Mouse (Mus musculus) forebrain, embryonic 14.5 days (tissue): ENCODE results near the gene Plcg2. TPM values are rescaled to one million over a fixed set of nuclear protein-coding genes. Genes with fewer than 3 reads are reported as not detected.

Source experiments
- ATAC-seq: fragments of 200-750 bp; cut with Nextera tagmentation; 2 replicates; pipeline ENCODE4 v1.8.0; 2017; ENCODE audit warnings: mild to moderate bottlenecking, moderate library complexity
- DNase-seq: peaks from one replicate; pipeline ENCODE4 v3.0.0-alpha.2; 2015; ENCODE audit warnings: low spot score
- H3K27ac ChIP-seq: fragments of 300-500 bp; sonication (generic); 2 replicates; pipeline ENCODE4 v1.5.1; 2014; ENCODE audit warnings: low read depth, mild to moderate bottlenecking, control low read depth, low read length, moderate library complexity
- H3K27me3 ChIP-seq: fragments of 300-500 bp; sonication (generic); replicated peaks from 2 replicates; pipeline ENCODE4 v1.6.1; 2014; ENCODE audit warnings: low read length, control low read depth, mixed read lengths; ENCODE audit not compliant: control insufficient read depth, insufficient read depth
- H3K36me3 ChIP-seq: fragments of 300-500 bp; sonication (generic); 2 replicates; pipeline ENCODE4 v1.6.1; 2014; ENCODE audit warnings: low read length, control low read depth; ENCODE audit not compliant: control insufficient read depth, insufficient read depth
- H3K4me1 ChIP-seq: fragments of 300-500 bp; sonication (generic); 2 replicates; pipeline ENCODE4 v1.6.1; 2014; ENCODE audit warnings: antibody characterized with exemption, low read length, control low read depth; ENCODE audit not compliant: control insufficient read depth, insufficient read depth
- H3K4me2 ChIP-seq: fragments of 300-500 bp; sonication (generic); 2 replicates; pipeline ENCODE4 v1.6.1; 2014; ENCODE audit warnings: mild to moderate bottlenecking, control low read depth, low read length
- H3K4me3 ChIP-seq: fragments of 300-500 bp; sonication (generic); 2 replicates; pipeline ENCODE4 v1.5.1; 2014; ENCODE audit warnings: low read depth, low read length, control low read depth
- H3K9ac ChIP-seq: fragments of 300-500 bp; sonication (generic); 2 replicates; pipeline ENCODE4 v1.6.1; 2014; ENCODE audit warnings: mild to moderate bottlenecking, low read length, control low read depth, moderate library complexity
- H3K9me3 ChIP-seq: fragments of 300-500 bp; sonication (generic); replicated peaks from 2 replicates; pipeline ENCODE4 v1.6.1; 2016; ENCODE audit warnings: low read length, control low read depth, mixed read lengths; ENCODE audit not compliant: control insufficient read depth
- WGBS: fragments of 180-500 bp; shearing (Covaris S2); extraction: QIAGEN DNeasy Blood & Tissue Kit; methylation state at CpG from one replicate; pipeline ENCODE4 v1.1.7; 2014; 5-methylcytosine and 5-hydroxymethylcytosine counted together
- polyA plus RNA-seq: library from polyadenylated mRNA; unstranded; fragments of >200 nt; fragmentation: Nextera tagmentation; extraction: Ambion mirVana; gene quantifications from 2 replicates; pipeline ENCODE4 v1.2.1, GENCODE M21; 2014

Plcg2 gene
- polyA plus RNA-seq: 0.45 and 0.58 TPM in 2 replicates

DNA sequence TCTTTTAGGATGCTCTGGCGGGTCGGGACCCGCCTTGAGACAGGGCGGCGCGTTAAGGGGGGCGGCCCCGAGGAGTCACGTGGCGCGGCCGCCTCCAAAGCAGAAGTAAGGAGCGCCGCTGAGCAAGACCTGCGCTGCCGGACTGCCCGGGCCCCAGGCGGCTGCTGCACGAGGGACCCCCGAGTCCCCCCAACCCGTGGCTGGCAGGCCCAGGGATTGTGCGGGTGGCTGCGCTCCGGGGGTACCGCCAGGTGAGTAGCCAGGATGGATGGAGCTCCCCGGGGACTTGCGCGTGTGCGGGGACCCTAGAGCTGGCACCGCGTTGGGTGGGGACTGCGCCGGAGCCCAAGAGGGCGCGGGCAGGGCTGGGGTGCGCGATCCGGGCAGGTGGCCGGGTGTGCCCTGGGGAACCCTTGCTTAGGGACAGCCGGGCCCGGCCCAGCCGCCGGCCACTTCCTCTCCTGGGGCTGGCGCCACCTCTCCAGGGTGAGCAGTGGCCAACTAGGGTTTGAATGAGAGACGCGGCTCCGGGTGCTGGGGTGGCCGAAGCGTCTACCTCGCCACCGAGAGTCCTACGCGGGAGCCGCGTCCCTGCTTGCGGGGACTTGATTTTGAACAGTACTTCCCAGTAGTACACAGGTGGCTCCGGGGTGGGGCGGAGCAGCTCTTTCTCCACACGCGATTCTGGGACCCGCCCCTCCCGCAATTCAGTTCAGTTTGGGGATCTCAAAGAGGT is at the start of gene Plcg2:
TSS of gene Plcg2 (plus strand) at position 113 of the 736 bp plus-strand sequence.
- DNase-seq: peak; percentile 37
- peak; percentile 48; the same call in 1 of the 2 replicates for ATAC-seq
- H3K9ac ChIP-seq: peak within 1 kb of the TSS; percentile 59
- peak within 1 kb of the TSS; percentile 50 for H3K4me3 ChIP-seq
- H3K4me2 ChIP-seq: peak within 1 kb of the TSS; percentile 100
- 0 out of 2 replicates have a peak, but pooled peaks cover 3% of the 10 kb centered on the region for H3K4me1 ChIP-seq
- H3K27me3 ChIP-seq: peaks cover 14% of the 10 kb centered on the region
- no peaks in the 10 kb centered on the region for H3K36me3 ChIP-seq
- under 1% methylated on average over 56 of the region's 62 CpGs for WGBS
- no peaks in the 10 kb centered on the region for H3K9me3 ChIP-seq
- no peak within 1 kb of the TSS for H3K27ac ChIP-seq

DNA sequence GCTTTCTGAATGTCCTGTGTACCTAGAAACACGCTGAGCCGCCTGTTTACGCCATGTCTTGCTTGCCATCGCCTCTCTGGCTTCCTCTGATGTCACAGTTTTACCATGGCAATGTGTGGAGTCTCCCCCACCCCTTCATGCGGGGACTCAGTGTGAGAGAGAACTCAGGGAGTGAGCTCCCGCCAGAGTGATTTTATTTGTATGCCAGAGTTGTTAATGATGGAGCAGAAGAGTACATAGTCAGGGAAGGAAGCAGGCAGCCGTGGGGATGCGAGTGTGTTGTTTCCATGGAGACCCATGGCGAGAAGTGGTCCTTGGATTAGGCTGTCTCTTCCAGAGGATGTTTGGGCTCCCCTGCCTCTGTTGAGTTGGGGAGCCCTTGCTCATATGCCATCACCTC is 47.0 kb upstream of the Plcg2 start:
- H3K4me1 ChIP-seq: peaks cover 2% of the 10 kb centered on the region; the same call in 1 of the 2 replicates
- no peak overlapping the region for H3K4me2 ChIP-seq
- H3K36me3 ChIP-seq: peaks cover 83% of the 10 kb centered on the region
- no peaks in the 10 kb centered on the region for H3K27me3 ChIP-seq
- DNase-seq (peak; percentile 68), ATAC-seq (no peak; the same call in 1 of the 2 replicates)
- no peak overlapping the region for H3K4me3 ChIP-seq
- H3K9me3 ChIP-seq: no peaks in the 10 kb centered on the region
- 67% methylated on average over 9 of the region's 9 CpGs for WGBS
- no peak overlapping the region for H3K9ac ChIP-seq
- peak overlapping the region; percentile 36; the same call in 1 of the 2 replicates for H3K27ac ChIP-seq

DNA sequence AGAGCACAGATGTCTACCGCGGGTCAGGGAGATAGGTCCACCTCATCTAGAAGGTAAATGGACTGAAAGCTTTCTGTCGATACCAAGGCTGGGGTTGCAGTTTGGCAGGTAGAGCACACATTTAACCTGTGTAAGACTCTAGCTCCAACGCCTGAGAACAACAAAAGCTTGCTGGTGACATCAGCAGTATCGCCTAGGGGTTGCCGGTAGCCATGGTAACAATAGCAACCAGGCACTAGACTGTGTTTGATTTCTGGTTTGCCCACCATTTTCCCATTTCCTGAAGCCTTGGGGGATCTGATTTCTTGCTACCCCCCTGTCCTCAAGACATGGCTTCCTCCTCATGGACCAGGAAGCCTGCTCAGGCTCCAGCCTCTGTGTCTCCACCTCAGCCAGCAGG is 44.1 kb upstream of the Plcg2 start:
- Histone ChIP-seq H3K9ac (no peak overlapping the region), H3K4me2 (no peak overlapping the region), H3K9me3 (no peaks in the 10 kb centered on the region), H3K27ac (peak overlapping the region; percentile 55; the same call in 1 of the 2 replicates), H3K4me1 (no peaks in the 10 kb centered on the region), H3K36me3 (peaks cover 87% of the 10 kb centered on the region), H3K27me3 (no peaks in the 10 kb centered on the region), H3K4me3 (no peak overlapping the region)
- ATAC-seq: no peak
- peak; percentile 47 for DNase-seq
- WGBS: 69% methylated on average over 6 of the region's 6 CpGs

DNA sequence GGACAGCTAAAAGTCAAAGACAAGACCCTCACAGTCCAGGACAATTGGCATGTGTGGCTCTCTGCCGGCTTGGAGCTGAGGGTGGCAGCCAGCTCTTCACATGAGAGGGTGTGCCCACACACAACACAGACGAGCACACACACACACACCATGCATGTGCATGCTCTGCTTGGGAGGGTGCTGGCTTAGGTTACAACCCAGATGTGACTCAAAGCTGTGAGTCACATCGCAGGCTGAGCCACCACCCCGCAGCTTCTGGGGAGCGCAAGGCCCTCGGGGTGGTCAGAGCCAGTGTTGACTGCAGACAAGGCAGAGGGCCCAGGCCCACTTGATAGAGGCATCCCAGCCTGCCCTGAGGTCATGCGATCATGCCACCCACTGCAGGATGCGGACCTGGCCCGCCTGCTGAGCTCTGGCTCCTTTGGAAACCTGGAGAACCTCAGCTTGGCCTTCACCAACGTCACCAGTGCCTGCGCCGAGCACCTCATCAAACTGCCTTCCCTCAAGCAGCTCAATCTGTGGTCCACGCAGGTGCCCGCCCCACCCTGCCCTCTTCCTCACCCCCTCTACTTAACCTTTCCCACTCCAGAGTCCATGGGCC is 43.5 kb upstream of the Plcg2 start:
- H3K27me3 ChIP-seq: no peaks in the 10 kb centered on the region
- no peaks in the 10 kb centered on the region for H3K4me1 ChIP-seq
- ATAC-seq: no peak
- H3K36me3 ChIP-seq: peaks cover 84% of the 10 kb centered on the region
- H3K4me3 ChIP-seq: no peak overlapping the region
- no peak overlapping the region for H3K27ac ChIP-seq
- WGBS: 91% methylated on average over 14 of the region's 14 CpGs
- DNase-seq: no peak
- no peak overlapping the region for H3K4me2 ChIP-seq
- H3K9me3 ChIP-seq: no peaks in the 10 kb centered on the region
- no peak overlapping the region for H3K9ac ChIP-seq

DNA sequence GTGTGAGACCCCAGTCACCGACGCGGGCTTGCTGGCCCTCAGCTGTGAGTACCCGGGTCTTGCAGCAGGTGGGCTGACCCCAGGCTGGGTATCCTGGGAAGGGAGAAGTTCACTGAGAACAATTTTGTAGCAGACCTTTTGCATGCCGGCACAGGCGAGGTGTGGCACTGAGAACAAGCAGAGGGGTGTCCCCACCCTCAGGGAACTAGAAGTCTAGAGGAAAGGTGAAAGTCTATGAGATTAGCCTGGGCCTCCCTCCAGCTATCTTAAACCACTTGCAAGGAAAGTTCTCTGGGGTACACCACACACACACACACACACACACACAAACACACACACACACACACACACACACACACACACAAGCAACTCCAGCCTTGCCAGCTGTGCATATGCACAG is 42.4 kb upstream of the Plcg2 start:
- WGBS: 83% methylated on average over 6 of the region's 6 CpGs
- ATAC-seq: no peak
- H3K4me3 ChIP-seq: no peak overlapping the region
- no peak overlapping the region for H3K9ac ChIP-seq
- H3K4me2 ChIP-seq: no peak overlapping the region
- no peaks in the 10 kb centered on the region for H3K27me3 ChIP-seq
- no peaks in the 10 kb centered on the region for H3K9me3 ChIP-seq
- H3K27ac ChIP-seq: no peak overlapping the region
- H3K4me1 ChIP-seq: no peaks in the 10 kb centered on the region
- DNase-seq: no peak
- peaks cover 77% of the 10 kb centered on the region for H3K36me3 ChIP-seq

DNA sequence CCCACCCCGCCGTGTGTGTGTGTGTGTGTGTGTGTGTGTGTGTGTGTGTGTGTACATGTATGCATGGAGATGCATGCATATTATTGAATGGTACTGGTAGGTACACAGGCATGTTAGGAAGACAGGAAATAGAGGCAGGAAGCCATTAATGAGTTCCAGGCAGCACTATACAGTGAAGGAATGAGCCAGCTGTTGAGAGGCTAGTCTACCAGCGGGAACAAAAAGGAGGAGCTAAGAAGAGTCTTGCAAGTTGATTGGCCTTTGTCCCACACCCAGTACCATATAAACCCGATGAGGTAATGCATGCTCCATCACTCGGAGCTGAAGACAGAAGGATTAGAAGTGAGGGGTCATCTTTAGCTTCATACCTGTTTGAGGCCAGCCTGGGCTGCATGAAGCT is 39.7 kb upstream of the Plcg2 start:
- DNase-seq: no peak
- H3K36me3 ChIP-seq: peaks cover 63% of the 10 kb centered on the region
- H3K27ac ChIP-seq: no peak overlapping the region
- H3K4me1 ChIP-seq: no peaks in the 10 kb centered on the region
- 82% methylated on average over 5 of the region's 5 CpGs for WGBS
- no peak overlapping the region for H3K4me3 ChIP-seq
- no peaks in the 10 kb centered on the region for H3K27me3 ChIP-seq
- H3K9ac ChIP-seq: no peak overlapping the region
- H3K4me2 ChIP-seq: no peak overlapping the region
- no peak for ATAC-seq
- H3K9me3 ChIP-seq: no peaks in the 10 kb centered on the region

DNA sequence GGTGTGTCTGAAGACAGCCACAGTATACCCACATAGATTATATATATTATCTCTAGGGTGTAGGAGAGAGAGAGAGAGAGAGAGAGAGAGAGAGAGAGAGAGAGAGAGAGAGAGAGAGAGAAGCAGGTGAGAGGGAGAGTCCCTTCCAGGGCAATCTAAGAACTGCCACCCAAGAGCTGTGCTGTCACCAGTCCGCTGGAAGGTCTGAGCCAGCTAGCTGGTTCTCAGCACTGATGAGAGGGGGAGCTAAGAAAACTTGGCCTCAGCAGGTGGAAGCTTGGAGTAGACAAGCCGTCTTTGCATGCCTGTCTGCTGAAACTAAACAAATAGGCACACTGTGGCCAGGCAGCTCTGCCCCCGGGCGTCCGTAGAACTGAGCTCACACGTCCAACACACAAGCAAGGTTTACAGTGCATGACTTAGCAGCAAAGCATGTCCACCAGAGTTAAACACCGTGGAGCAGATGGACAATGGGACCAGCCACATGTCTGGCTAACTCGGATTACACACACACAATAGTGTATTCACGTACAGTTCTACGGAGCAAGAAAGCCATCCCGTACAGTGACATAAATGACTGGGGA is 35.3 kb upstream of the Plcg2 start:
- Histone ChIP-seq H3K4me2 (no peak overlapping the region), H3K27me3 (no peaks in the 10 kb centered on the region), H3K36me3 (peaks cover 20% of the 10 kb centered on the region), H3K4me1 (no peaks in the 10 kb centered on the region), H3K4me3 (no peak overlapping the region), H3K27ac (peak overlapping the region; percentile 39; the same call in 1 of the 2 replicates), H3K9me3 (no peaks in the 10 kb centered on the region), H3K9ac (no peak overlapping the region)
- ATAC-seq: peak; percentile 50
- DNase-seq: peak; percentile 29
- 54% methylated on average over 11 of the region's 11 CpGs for WGBS

DNA sequence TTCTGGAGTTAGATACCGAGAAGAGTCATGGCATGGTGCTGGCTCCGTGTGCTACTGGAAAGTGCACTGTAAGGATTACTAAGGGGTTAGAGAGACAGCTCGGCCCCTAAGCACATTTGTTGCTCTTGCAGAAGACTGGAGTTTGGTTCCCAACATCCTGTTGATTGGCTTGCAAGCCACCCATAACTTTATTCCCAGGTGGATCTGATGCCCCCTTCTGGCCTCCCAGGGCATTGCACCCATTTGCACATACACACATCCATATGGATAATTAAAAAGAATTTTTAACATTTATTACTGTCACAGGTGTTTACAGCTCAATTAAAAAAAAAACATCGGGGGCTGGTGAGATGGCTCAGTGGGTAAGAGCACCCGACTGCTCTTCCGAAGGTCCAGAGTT is 33.6 kb upstream of the Plcg2 start:
- ATAC-seq: no peak
- H3K4me3 ChIP-seq: no peak overlapping the region
- DNase-seq: no peak

More for the DNA sequence above, 33.6 kb upstream of the Plcg2 start:
- WGBS: 97% methylated on average over 6 of the region's 6 CpGs
- no peak overlapping the region for H3K9ac ChIP-seq
- H3K4me1 ChIP-seq: no peaks in the 10 kb centered on the region
- no peaks in the 10 kb centered on the region for H3K27me3 ChIP-seq
- H3K9me3 ChIP-seq: no peaks in the 10 kb centered on the region
- H3K27ac ChIP-seq: no peak overlapping the region
- H3K36me3 ChIP-seq: peaks cover 9% of the 10 kb centered on the region; the same call in 1 of the 2 replicates
- H3K4me2 ChIP-seq: no peak overlapping the region
